Mouse (Mus musculus) T-helper 1 cell (primary cell): ENCODE measurements around the gene Ube2u.

ENCODE experiments used
- in situ Hi-C: fragments of 300-600 bp; cut with MboI, MseI; formaldehyde crosslinking; loops from one replicate; pipeline ENCODE4 v1.15.1; 2025; ENCODE audit warnings: high pct_unique_total_duplicates

Gene Ube2u

GRCm38 (mm10) chr4:100539483-100539882, 60.8 kb downstream of the Ube2u start:
- in situ Hi-C loops = loop anchor here (10.0 to 25.0 kb wide), 3 partner anchors 445 to 602 kb away; partner anchors contain the start of genes Itgb3bp, Pgm1 and Ror1

GRCm38 (mm10) chr4:100547905-100548304, 69.3 kb downstream of the Ube2u start:
- in situ Hi-C loops = loop anchor here (25.0 kb wide), 2 partner anchors 511 to 611 kb away; partner anchors contain the start of genes Itgb3bp and Pgm1

GRCm38 (mm10) chr4:100553296-100553695, 74.6 kb downstream of the Ube2u start:
- in situ Hi-C loops = no loop called here

GRCm38 (mm10) chr4:100588236-100589206, 109.9 kb downstream of the Ube2u start:
- in situ Hi-C loops = loop anchor here (25.0 kb wide), 1 partner anchor 524 kb away; no protein-coding TSS in a partner anchor

- in situ Hi-C loops = loop anchor here (25.0 kb wide), 1 partner anchor 517 kb away; no protein-coding TSS in a partner anchor
Measured at GRCm38 (mm10) chr4:100595771-100596170, 117.1 kb downstream of the Ube2u start.

- in situ Hi-C loops = loop anchor here (25.0 kb wide), 1 partner anchor 516 kb away; no protein-coding TSS in a partner anchor
Measured at GRCm38 (mm10) chr4:100596630-100597029, 118.0 kb downstream of the Ube2u start.

- in situ Hi-C loops = loop anchor here (25.0 kb wide), 1 partner anchor 515 kb away; no protein-coding TSS in a partner anchor
Measured at GRCm38 (mm10) chr4:100597049-100597448, 118.4 kb downstream of the Ube2u start.
